Mouse (Mus musculus) 416B (cell line): Measurements from ENCODE around the gene Galnt14.

Source experiments
- DNase-seq: peaks from one replicate; pipeline ENCODE4 v3.0.0; 2011; ENCODE audit warnings: low read depth

Galnt14 gene

GRCm38 (mm10) chr17:73507804-73508535, 202.3 kb downstream of the Galnt14 start:
- DNase-seq = no peak

- no peak for DNase-seq
Observed at GRCm38 (mm10) chr17:73504111-73504510, 206.1 kb downstream of the Galnt14 start.

- DNase-seq = no peak
Observed at GRCm38 (mm10) chr17:73502613-73503012, 207.6 kb downstream of the Galnt14 start.

- no peak for DNase-seq
Observed at GRCm38 (mm10) chr17:73489519-73489918, 220.7 kb downstream of the Galnt14 start.

GRCm38 (mm10) chr17:73487792-73488191, 222.5 kb downstream of the Galnt14 start:
- peak; percentile 19 for DNase-seq

- DNase-seq = no peak
Observed at GRCm38 (mm10) chr17:73487380-73487779, 222.9 kb downstream of the Galnt14 start.

GRCm38 (mm10) chr17:73477096-73478076, 232.9 kb downstream of the Galnt14 start:
- DNase-seq = no peak

GRCm38 (mm10) chr17:73474371-73474770, 235.9 kb downstream of the Galnt14 start:
- DNase-seq = no peak

GRCm38 (mm10) chr17:73473012-73473411, 237.2 kb downstream of the Galnt14 start:
- DNase-seq = no peak

GRCm38 (mm10) chr17:73460874-73461273, 249.4 kb downstream of the Galnt14 start:
- DNase-seq = no peak

- DNase-seq = no peak
Observed at GRCm38 (mm10) chr17:73458741-73459140, 251.5 kb downstream of the Galnt14 start.

- peak; percentile 27 for DNase-seq
Observed at GRCm38 (mm10) chr17:73456551-73456950, 253.7 kb downstream of the Galnt14 start.

GRCm38 (mm10) chr17:73453646-73454045, 256.6 kb downstream of the Galnt14 start:
- DNase-seq = no peak

GRCm38 (mm10) chr17:73452151-73452760, 258.0 kb downstream of the Galnt14 start:
- DNase-seq = no peak

- no peak for DNase-seq
Observed at GRCm38 (mm10) chr17:73449104-73449503, 261.1 kb downstream of the Galnt14 start.
